Mouse (Mus musculus) CH12.LX (cell line): ENCODE data around the gene Il2ra.
"Not testable (repeated sequence)": the region's sequence is repeated elsewhere in the genome, so short reads cannot be mapped to it uniquely, and the experiment has no call there.

Experiments used
- CTCF ChIP-seq, 2 experiments: IDR thresholded peaks in 1 of 2; conservative IDR thresholded peaks in 1 of 2; 2 replicates each; pipeline ENCODE4 v1.5.1; 2011 to 2012; ENCODE audit warnings: low read depth in 2 of 2, low read length in 2 of 2, improper control_type of control experiment in 1 of 2, inconsistent platforms in 1 of 2, mild to moderate bottlenecking in 1 of 2, moderate library complexity in 1 of 2
- ETS1 ChIP-seq: conservative IDR thresholded peaks from 2 replicates; pipeline ENCODE4 v1.6.1; 2012; ENCODE audit warnings: low read depth, mild to moderate bottlenecking, inconsistent platforms, low read length, improper control_type of control experiment, moderate library complexity
- JUND ChIP-seq: conservative IDR thresholded peaks from 2 replicates; pipeline ENCODE4 v1.6.1; 2011; ENCODE audit warnings: low read depth, low read length, improper control_type of control experiment
- KAT2A ChIP-seq: IDR thresholded peaks from 2 replicates; pipeline ENCODE4 v1.6.1; 2012; ENCODE audit warnings: low read length, improper control_type of control experiment, inconsistent platforms; ENCODE audit not compliant: insufficient replicate concordance
- MAZ ChIP-seq: IDR thresholded peaks from 2 replicates; pipeline ENCODE4 v1.6.1; 2012; ENCODE audit warnings: low read depth, mild to moderate bottlenecking, inconsistent platforms, low read length, improper control_type of control experiment, moderate library complexity
- MEF2A ChIP-seq: IDR thresholded peaks from 2 replicates; pipeline ENCODE4 v1.6.1; 2014; ENCODE audit warnings: low read depth, mild to moderate bottlenecking, inconsistent platforms, low read length, improper control_type of control experiment, borderline replicate concordance
- MXI1 ChIP-seq: IDR thresholded peaks from 2 replicates; pipeline ENCODE4 v1.6.1; 2011; ENCODE audit warnings: mild to moderate bottlenecking, low read depth, low read length, improper control_type of control experiment
- POLR2A ChIP-seq: IDR thresholded peaks from 2 replicates; pipeline ENCODE4 v1.6.1; 2011; ENCODE audit warnings: low read depth, mild to moderate bottlenecking, improper control_type of control experiment, low read length
- SIN3A ChIP-seq: IDR thresholded peaks from 2 replicates; pipeline ENCODE4 v1.6.1; 2012; ENCODE audit warnings: low read length, improper control_type of control experiment, inconsistent platforms
- TBP ChIP-seq: conservative IDR thresholded peaks from 2 replicates; pipeline ENCODE4 v1.6.1; 2011; ENCODE audit warnings: low read depth, low read length, improper control_type of control experiment
- USF1 ChIP-seq: IDR thresholded peaks from 2 replicates; pipeline ENCODE4 v1.6.1; 2014; ENCODE audit warnings: low read depth, mild to moderate bottlenecking, inconsistent platforms, low read length, improper control_type of control experiment
- USF2 ChIP-seq: conservative IDR thresholded peaks from 2 replicates; pipeline ENCODE4 v1.6.1; 2011; ENCODE audit warnings: low read depth, low read length, improper control_type of control experiment

- not testable (repeated sequence) for TF ChIP-seq MAZ; POLR2A; CTCF (conservative IDR thresholded peaks at IDR 0.05 in 1 of 2, IDR thresholded peaks at IDR 0.05 in 1 of 2; ENCODE audit: low read depth in 2 of 2, low read length in 2 of 2); TBP; USF1; KAT2A; JUND; ETS1; SIN3A; MXI1; USF2; MEF2A
Measured at GRCm38 (mm10) chr2:11612939-11613338, 29.7 kb upstream of the Il2ra start.
